Mouse (Mus musculus) hindbrain, embryonic 16.5 days (tissue): ENCODE measurements at regions not wholly inside any gene's neighbourhood (a gene's known extent, or its start where the extent isn't known, plus 50 kb on each side); places are given as distances from the start of the nearest gene placed in this dataset.

Source experiments
- ATAC-seq: fragments of 200-750 bp; cut with Nextera tagmentation; 2 replicates; pipeline ENCODE4 v1.8.0; 2017; ENCODE audit warnings: moderate TSS enrichment, moderate library complexity
- H3K27ac ChIP-seq: fragments of 300-500 bp; sonication (generic); 2 replicates; pipeline ENCODE4 v1.5.1; 2014; ENCODE audit warnings: low read depth, mild to moderate bottlenecking, control low read depth, low read length, moderate library complexity
- H3K27me3 ChIP-seq: fragments of 300-500 bp; sonication (generic); replicated peaks from 2 replicates; pipeline ENCODE4 v1.6.1; 2014; ENCODE audit warnings: low read length; ENCODE audit not compliant: control insufficient read depth, insufficient read depth
- H3K36me3 ChIP-seq: fragments of 300-500 bp; sonication (generic); 2 replicates; pipeline ENCODE4 v1.6.1; 2014; ENCODE audit warnings: mild to moderate bottlenecking, low read length, moderate library complexity, mixed read lengths; ENCODE audit not compliant: control insufficient read depth, insufficient read depth
- H3K4me1 ChIP-seq: fragments of 300-500 bp; sonication (generic); 2 replicates; pipeline ENCODE4 v1.6.1; 2014; ENCODE audit warnings: low read depth, low read length; ENCODE audit not compliant: control insufficient read depth, insufficient read depth
- H3K4me2 ChIP-seq: fragments of 300-500 bp; sonication (generic); 2 replicates; pipeline ENCODE4 v1.6.1; 2014; ENCODE audit warnings: mild to moderate bottlenecking, low read length, control low read depth, moderate library complexity
- H3K4me3 ChIP-seq: fragments of 300-500 bp; sonication (generic); 2 replicates; pipeline ENCODE4 v1.5.1; 2014; ENCODE audit warnings: mild to moderate bottlenecking, low read length, control low read depth, moderate library complexity
- H3K9ac ChIP-seq: fragments of 300-500 bp; sonication (generic); 2 replicates; pipeline ENCODE4 v1.6.1; 2014; ENCODE audit warnings: low read depth, mild to moderate bottlenecking, control low read depth, low read length, moderate library complexity
- H3K9me3 ChIP-seq: fragments of 300-500 bp; sonication (generic); 2 replicates; pipeline ENCODE4 v1.6.1; 2014; ENCODE audit warnings: mild to moderate bottlenecking, low read length, moderate library complexity; ENCODE audit not compliant: control insufficient read depth
- WGBS: fragments of 180-500 bp; shearing (Covaris S2); extraction: QIAGEN DNeasy Blood & Tissue Kit; methylation state at CpG from one replicate; pipeline ENCODE4 v1.1.7; 2014; 5-methylcytosine and 5-hydroxymethylcytosine counted together

DNA sequence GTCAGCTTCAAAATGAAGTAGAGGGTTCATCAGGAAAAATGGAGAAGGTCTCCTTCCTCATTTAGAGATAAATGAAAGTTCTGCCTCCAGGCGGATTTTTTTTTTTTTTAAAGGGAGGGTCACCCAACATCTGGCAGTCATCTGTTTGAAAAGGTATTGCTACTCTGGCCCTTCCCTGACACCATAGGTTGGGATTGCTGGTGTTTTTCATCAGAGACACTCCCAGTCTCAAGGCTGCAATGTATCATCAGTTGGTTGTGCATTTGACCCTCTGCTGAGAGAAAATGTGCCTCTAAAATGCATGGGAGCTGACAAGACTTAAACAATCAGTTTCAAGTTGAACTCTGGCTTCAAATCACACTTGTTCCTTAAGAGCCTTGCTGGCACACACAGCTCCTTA is 1344.4 kb downstream of the Mat2b start:
- Histone ChIP-seq H3K4me3 (no peak overlapping the region), H3K4me1 (no peaks in the 10 kb centered on the region), H3K27me3 (no peaks in the 10 kb centered on the region), H3K9ac (no peak overlapping the region), H3K36me3 (no peaks in the 10 kb centered on the region), H3K27ac (no peak overlapping the region), H3K9me3 (no peaks in the 10 kb centered on the region), H3K4me2 (no peak overlapping the region)
- no peak for ATAC-seq
- 48% methylated on average over 1 of the region's 1 CpGs for WGBS
